Mouse (Mus musculus) brain, embryonic 14.5 days (tissue): ENCODE measurements around the gene Scrg1.
"Not testable (repeated sequence)": the region's sequence is repeated elsewhere in the genome, so short reads cannot be mapped to it uniquely, and the experiment has no call there.

Experiments
- CTCF ChIP-seq: fragments of 200-500 bp; IDR thresholded peaks from 2 replicates; pipeline ENCODE4 v1.5.1; 2012; ENCODE audit warnings: inconsistent platforms, mild to moderate bottlenecking, moderate library complexity, borderline replicate concordance; ENCODE audit not compliant: insufficient read depth, insufficient read length; ENCODE audit errors: extremely low read depth
- POLR2A ChIP-seq: fragments of 200-500 bp; IDR thresholded peaks from 2 replicates; pipeline ENCODE4 v1.6.1; 2012; ENCODE audit warnings: mild to moderate bottlenecking, inconsistent platforms, borderline replicate concordance; ENCODE audit not compliant: poor library complexity, insufficient read depth, insufficient read length, severe bottlenecking; ENCODE audit errors: extremely low read depth

DNA sequence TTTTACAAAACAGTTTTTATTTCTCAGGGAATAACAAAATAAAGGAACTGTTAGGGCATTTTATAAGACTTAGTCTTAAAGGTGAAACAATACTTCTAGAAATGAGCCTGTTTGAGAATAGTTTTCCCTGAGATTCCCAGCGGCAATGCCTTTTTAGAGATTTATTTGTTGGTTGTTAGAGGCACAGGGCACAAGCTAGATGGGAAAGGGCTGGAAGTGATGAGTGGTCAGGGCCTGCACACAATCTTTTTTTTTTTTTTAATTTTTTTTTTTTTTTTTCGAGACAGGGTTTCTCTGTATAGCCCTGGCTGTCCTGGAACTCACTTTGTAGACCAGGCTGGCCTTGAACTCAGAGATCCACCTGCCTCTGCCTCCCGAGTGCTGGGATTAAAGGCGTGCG is 61.0 kb downstream of the Scrg1 start:
- TF ChIP-seq CTCF, POLR2A: not testable (repeated sequence)
